Mouse (Mus musculus): ENCODE data around the gene Zfp282. TPM values are rescaled to one million over a fixed set of nuclear protein-coding genes. Genes with fewer than 3 reads are reported as not detected.
A peak's percentile ranks its signal among the peaks of the same experiment; 100 is the strongest.
"Not testable (repeated sequence)": the region's sequence is repeated elsewhere in the genome, so short reads cannot be mapped to it uniquely, and the experiment has no call there.

The Zfp282 gene
- polyA plus RNA-seq, 1 experiment from 2014 or later = 17.4 TPM

DNA sequence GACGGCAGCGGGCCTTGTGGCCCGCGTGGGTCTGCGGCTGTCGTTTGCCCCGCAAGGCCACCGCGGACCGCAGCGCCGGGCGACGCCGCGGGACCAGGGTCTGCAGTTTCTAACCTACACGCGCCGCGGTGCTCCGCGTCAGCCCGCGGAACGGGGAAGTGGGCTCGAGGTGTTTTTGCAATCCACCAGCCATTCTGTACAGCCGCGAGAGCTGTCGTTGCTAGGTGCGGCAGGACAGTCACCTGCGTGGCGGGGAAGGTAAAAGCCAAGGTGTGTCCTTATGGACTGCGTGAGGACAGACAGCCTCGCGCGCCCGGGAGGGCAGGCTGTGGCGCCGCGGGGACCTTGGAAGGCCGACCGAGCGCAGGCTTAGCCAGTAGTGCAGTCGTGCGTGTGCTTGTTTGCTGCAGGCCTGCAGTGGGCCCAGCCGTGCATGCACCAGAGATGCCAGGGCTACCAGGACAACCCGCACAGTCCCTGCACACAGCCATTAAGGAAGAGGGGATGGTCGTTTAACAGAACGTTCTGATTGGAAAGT lies 41.0 kb upstream of the Zfp282 start:
- WGBS = under 1% methylated on average over 49 of the region's 49 CpGs
- TF ChIP-seq CTCF (IDR thresholded peaks at IDR 0.05; ENCODE audit: low read depth) = no peak
- ATAC-seq (ENCODE audit: insufficient read depth) = peak; percentile 71

DNA sequence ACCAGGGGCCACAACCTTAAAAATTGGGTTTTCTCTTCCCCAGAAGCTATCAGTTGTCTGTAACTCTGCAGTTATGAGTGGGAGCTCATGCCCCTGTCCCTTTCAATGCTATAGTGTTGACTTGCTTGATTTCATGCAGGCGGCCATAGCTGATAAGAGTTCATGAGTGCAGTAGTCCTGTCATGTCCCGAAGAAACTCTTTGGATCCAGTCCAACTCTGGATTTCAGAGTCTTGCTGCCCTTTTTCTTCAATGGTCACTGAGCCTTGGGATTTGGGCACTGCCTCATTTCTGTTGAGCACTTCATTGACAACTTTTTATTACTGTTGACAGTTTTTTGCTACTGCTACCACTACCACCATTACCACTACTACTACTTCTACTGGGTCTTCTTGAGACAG lies 39.4 kb upstream of the Zfp282 start:
- no peak overlapping the region for H3K4me2 ChIP-seq
- DNase-seq = peak; percentile 7
- H3K4me1 ChIP-seq (ENCODE audit: insufficient read depth) = no peaks in the 10 kb centered on the region; the same call in 1 of the 2 replicates
- no peak overlapping the region for H3K4me3 ChIP-seq (ENCODE audit: low read depth, low read length)
- no peaks in the 10 kb centered on the region for H3K27me3 ChIP-seq (ENCODE audit: insufficient read depth, low read length)
- 37% methylated on average over 2 of the region's 2 CpGs for WGBS
- H3K9ac ChIP-seq = no peak overlapping the region
- ATAC-seq (ENCODE audit: insufficient read depth) = no peak
- H3K36me3 ChIP-seq (ENCODE audit: insufficient read depth) = peaks cover 5% of the 10 kb centered on the region; the same call in 1 of the 2 replicates
- no peak for TF ChIP-seq CTCF (IDR thresholded peaks at IDR 0.05; ENCODE audit: low read depth)
- no peaks in the 10 kb centered on the region for H3K9me3 ChIP-seq (ENCODE audit: low read depth, low read length)
- H3K27ac ChIP-seq (ENCODE audit: low read depth) = no peak overlapping the region

More for the DNA sequence above, 41.0 kb upstream of the Zfp282 start:
- peak overlapping the region; percentile 75 for H3K4me2 ChIP-seq
- H3K4me3 ChIP-seq (ENCODE audit: low read depth, low read length) = peak overlapping the region; percentile 90
- peak overlapping the region; percentile 94 for H3K27ac ChIP-seq (ENCODE audit: low read depth)
- no peaks in the 10 kb centered on the region; the same call in 1 of the 2 replicates for H3K4me1 ChIP-seq (ENCODE audit: insufficient read depth)
- 0 out of 2 replicates have a peak, but pooled peaks cover 5% of the 10 kb centered on the region for H3K36me3 ChIP-seq (ENCODE audit: insufficient read depth)
- no peaks in the 10 kb centered on the region for H3K27me3 ChIP-seq (ENCODE audit: insufficient read depth, low read length)
- DNase-seq = peak; percentile 72
- H3K9ac ChIP-seq = peak overlapping the region; percentile 87
- H3K9me3 ChIP-seq (ENCODE audit: low read depth, low read length) = no peaks in the 10 kb centered on the region

DNA sequence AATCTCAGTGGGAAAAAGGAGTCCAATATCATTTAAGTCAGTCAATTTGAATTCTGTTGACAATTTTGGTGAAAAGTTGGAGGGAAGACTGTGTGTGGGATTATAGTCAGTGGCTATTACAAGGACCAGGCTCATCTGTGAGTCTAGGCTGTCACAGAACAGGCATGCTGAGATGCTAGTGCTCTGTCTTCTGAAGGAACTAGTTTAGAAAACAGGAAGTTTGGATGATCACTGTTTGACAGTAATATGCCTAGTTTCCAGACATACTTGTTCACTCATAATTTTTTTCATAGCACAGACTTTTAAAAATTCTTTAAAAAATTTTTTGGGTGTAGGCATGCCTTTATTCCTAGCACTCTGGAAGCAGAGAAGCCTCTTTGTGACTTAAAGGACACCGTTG lies 35.9 kb upstream of the Zfp282 start:
- Histone ChIP-seq H3K9ac (no peak overlapping the region), H3K27ac (ENCODE audit: low read depth) (no peak overlapping the region), H3K9me3 (ENCODE audit: low read depth, low read length) (no peaks in the 10 kb centered on the region), H3K36me3 (ENCODE audit: insufficient read depth) (peaks cover 5% of the 10 kb centered on the region; the same call in 1 of the 2 replicates), H3K4me3 (ENCODE audit: low read depth, low read length) (no peak overlapping the region), H3K4me1 (ENCODE audit: insufficient read depth) (no peaks in the 10 kb centered on the region; the same call in 1 of the 2 replicates), H3K27me3 (ENCODE audit: insufficient read depth, low read length) (no peaks in the 10 kb centered on the region), H3K4me2 (no peak overlapping the region)
- 100% methylated on average over 1 of the region's 1 CpGs for WGBS
- ATAC-seq (ENCODE audit: insufficient read depth) (no peak), DNase-seq (no peak)
- no peak for TF ChIP-seq CTCF (IDR thresholded peaks at IDR 0.05; ENCODE audit: low read depth)

DNA sequence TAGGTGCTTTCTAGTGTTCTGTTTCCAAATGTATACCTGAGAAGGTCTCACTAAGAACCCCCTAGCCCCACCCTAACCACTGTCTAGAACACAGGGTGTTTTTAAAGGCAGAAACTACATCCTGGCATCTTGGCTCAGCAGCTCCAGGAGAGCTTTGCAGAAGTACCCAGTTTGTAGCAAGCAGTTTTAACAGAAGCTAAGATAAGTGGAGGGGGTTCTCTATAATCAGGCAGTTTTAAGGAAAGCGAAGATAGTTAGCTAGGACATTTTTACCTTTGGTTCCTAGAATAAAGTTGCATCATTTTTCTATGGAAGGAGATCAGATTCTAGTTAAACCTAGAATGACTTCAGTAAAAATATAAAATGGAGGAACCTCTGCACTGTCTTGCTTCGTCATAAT lies 35.2 kb upstream of the Zfp282 start:
- no peak for TF ChIP-seq CTCF (IDR thresholded peaks at IDR 0.05; ENCODE audit: low read depth)
- no peak for DNase-seq
- H3K4me1 ChIP-seq (ENCODE audit: insufficient read depth) = no peaks in the 10 kb centered on the region; the same call in 1 of the 2 replicates
- H3K9me3 ChIP-seq (ENCODE audit: low read depth, low read length) = no peaks in the 10 kb centered on the region
- H3K4me2 ChIP-seq = no peak overlapping the region
- H3K36me3 ChIP-seq (ENCODE audit: insufficient read depth) = peaks cover 5% of the 10 kb centered on the region; the same call in 1 of the 2 replicates
- 89% methylated on average over 2 of the region's 2 CpGs for WGBS
- no peak for ATAC-seq (ENCODE audit: insufficient read depth)
- H3K9ac ChIP-seq = no peak overlapping the region
- no peak overlapping the region for H3K27ac ChIP-seq (ENCODE audit: low read depth)
- no peaks in the 10 kb centered on the region for H3K27me3 ChIP-seq (ENCODE audit: insufficient read depth, low read length)
- H3K4me3 ChIP-seq (ENCODE audit: low read depth, low read length) = no peak overlapping the region

DNA sequence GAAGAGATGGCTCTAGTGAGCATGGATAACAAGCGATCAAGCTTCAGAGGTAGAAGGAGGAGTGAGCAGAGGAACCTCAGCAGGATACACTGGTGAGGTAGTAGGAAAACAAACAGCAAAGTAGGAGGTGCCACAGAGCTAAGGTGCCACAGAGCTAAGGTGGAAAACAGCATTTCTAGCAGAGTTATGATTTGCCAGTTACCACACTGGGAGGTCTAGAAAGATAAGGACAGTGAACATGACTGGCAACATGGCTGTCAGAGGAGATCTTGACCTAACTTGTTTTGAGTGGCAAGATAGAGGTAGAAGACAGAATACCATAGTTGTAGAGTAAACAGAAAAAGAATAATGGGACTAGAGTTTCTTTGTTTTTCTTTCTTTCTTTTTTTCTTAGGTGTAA lies 34.7 kb upstream of the Zfp282 start:
- Histone ChIP-seq H3K27ac (ENCODE audit: low read depth) (no peak overlapping the region), H3K4me3 (ENCODE audit: low read depth, low read length) (no peak overlapping the region), H3K4me1 (ENCODE audit: insufficient read depth) (no peaks in the 10 kb centered on the region; the same call in 1 of the 2 replicates), H3K36me3 (ENCODE audit: insufficient read depth) (peaks cover 5% of the 10 kb centered on the region; the same call in 1 of the 2 replicates), H3K9me3 (ENCODE audit: low read depth, low read length) (no peaks in the 10 kb centered on the region), H3K4me2 (no peak overlapping the region), H3K9ac (no peak overlapping the region), H3K27me3 (ENCODE audit: insufficient read depth, low read length) (no peaks in the 10 kb centered on the region)
- 79% methylated on average over 1 of the region's 1 CpGs for WGBS
- TF ChIP-seq CTCF (IDR thresholded peaks at IDR 0.05; ENCODE audit: low read depth) = no peak
- ATAC-seq (ENCODE audit: insufficient read depth) (no peak), DNase-seq (no peak)

DNA sequence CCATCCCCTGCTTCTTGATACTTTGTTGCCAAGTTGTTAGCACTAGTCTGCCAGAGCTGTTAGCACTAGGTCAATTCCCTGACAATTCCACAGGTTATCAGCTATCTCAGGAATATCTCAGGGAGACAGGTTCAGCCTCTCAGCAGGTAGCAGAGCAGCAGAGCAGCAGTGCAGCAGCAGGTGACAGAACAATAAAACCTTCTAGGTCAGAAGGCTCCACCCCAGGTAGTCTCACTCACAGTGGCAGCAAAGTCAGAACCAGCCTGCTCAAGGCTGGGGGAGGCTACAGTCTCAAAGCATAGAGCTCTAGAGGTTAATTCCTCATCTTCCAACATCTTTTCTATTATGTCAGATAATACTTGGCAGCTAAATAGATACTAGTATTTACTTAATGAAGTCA lies 31.2 kb upstream of the Zfp282 start:
- Histone ChIP-seq H3K36me3 (ENCODE audit: insufficient read depth) (no peaks in the 10 kb centered on the region; the same call in 1 of the 2 replicates), H3K4me1 (ENCODE audit: insufficient read depth) (no peaks in the 10 kb centered on the region), H3K27me3 (ENCODE audit: insufficient read depth, low read length) (no peaks in the 10 kb centered on the region), H3K27ac (ENCODE audit: low read depth) (no peak overlapping the region), H3K9ac (no peak overlapping the region), H3K4me3 (ENCODE audit: low read depth, low read length) (no peak overlapping the region), H3K4me2 (no peak overlapping the region), H3K9me3 (ENCODE audit: low read depth, low read length) (no peaks in the 10 kb centered on the region)
- no peak for ATAC-seq (ENCODE audit: insufficient read depth)
- no peak for DNase-seq
- TF ChIP-seq CTCF (IDR thresholded peaks at IDR 0.05; ENCODE audit: low read depth) = no peak

DNA sequence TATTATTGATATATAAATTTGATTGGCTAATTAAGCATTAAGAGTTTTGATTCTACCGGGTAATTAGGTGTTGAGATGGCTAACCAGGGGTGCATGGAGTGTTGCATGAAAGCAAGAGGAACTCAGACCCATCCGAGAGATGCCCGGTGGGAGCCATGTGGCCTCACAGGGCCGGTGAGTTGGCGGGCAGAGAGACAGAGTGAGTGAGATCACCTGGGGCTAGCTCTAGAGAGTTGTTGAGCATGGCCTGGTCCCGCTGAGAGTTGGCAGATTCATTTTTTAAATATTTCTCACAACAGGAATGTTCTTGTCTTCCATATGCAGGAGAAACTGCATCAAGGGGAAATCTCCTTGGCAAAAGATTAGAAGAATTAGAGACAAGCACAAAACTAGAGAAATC lies 19.8 kb upstream of the Zfp282 start:
- H3K27me3 ChIP-seq (ENCODE audit: insufficient read depth, low read length) = no peaks in the 10 kb centered on the region
- WGBS = 93% methylated on average over 6 of the region's 6 CpGs

DNA sequence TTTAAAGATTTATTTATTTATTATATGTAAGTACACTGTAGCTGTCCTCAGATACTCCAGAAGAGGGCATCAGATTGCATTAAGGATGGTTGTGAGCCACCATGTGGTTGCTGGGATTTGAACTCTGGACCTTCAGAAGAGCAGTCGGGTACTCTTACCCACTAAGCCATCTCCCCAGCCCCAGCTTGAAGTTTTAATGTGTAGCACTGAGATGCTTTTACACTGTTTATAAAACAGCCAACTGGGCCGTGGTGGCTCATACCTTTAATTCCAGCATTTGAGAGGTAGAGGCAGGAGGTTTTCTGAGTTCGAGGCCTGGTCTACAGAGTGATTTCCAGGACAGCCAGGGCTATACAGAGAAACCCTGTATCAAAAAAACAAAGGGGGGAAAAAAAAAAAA lies 19.3 kb upstream of the Zfp282 start:
- ATAC-seq (ENCODE audit: insufficient read depth); H3K4me3 ChIP-seq (ENCODE audit: low read depth, low read length); DNase-seq; H3K4me2 ChIP-seq; H3K27ac ChIP-seq (ENCODE audit: low read depth); H3K9ac ChIP-seq; H3K4me1 ChIP-seq (ENCODE audit: insufficient read depth); H3K9me3 ChIP-seq (ENCODE audit: low read depth, low read length); H3K27me3 ChIP-seq (ENCODE audit: insufficient read depth, low read length): not testable (repeated sequence)
- H3K36me3 ChIP-seq (ENCODE audit: insufficient read depth) = peaks cover 26% of the 10 kb centered on the region
- WGBS = 81% methylated on average over 3 of the region's 3 CpGs

More for the DNA sequence above, 19.8 kb upstream of the Zfp282 start:
- H3K4me1 ChIP-seq (ENCODE audit: insufficient read depth) = no peaks in the 10 kb centered on the region
- H3K4me2 ChIP-seq = no peak overlapping the region
- H3K36me3 ChIP-seq (ENCODE audit: insufficient read depth) = peaks cover 26% of the 10 kb centered on the region
- DNase-seq (no peak), ATAC-seq (ENCODE audit: insufficient read depth) (no peak)
- TF ChIP-seq CTCF (IDR thresholded peaks at IDR 0.05; ENCODE audit: low read depth) = no peak
- no peak overlapping the region for H3K27ac ChIP-seq (ENCODE audit: low read depth)
- H3K4me3 ChIP-seq (ENCODE audit: low read depth, low read length) = no peak overlapping the region
- no peaks in the 10 kb centered on the region for H3K9me3 ChIP-seq (ENCODE audit: low read depth, low read length)
- no peak overlapping the region for H3K9ac ChIP-seq
